Mouse (Mus musculus) CH12.LX (cell line): ENCODE measurements around the gene Eml3.

Experiments
- CHD1 ChIP-seq: IDR thresholded peaks from 2 replicates; pipeline ENCODE4 v1.6.1; 2012; ENCODE audit warnings: low read depth, low read length, improper control_type of control experiment, inconsistent platforms
- CHD2 ChIP-seq: IDR thresholded peaks from 2 replicates; pipeline ENCODE4 v1.6.1; 2011; ENCODE audit warnings: low read length, improper control_type of control experiment
- CTCF ChIP-seq, 2 experiments: IDR thresholded peaks in 1 of 2; conservative IDR thresholded peaks in 1 of 2; 2 replicates each; pipeline ENCODE4 v1.5.1; 2011 to 2012; ENCODE audit warnings: low read depth in 2 of 2, low read length in 2 of 2, improper control_type of control experiment in 1 of 2, inconsistent platforms in 1 of 2, mild to moderate bottlenecking in 1 of 2, moderate library complexity in 1 of 2
- ELF1 ChIP-seq: IDR thresholded peaks from 2 replicates; pipeline ENCODE4 v1.6.1; 2014; ENCODE audit warnings: low read depth, mild to moderate bottlenecking, inconsistent platforms, low read length, improper control_type of control experiment
- MXI1 ChIP-seq: IDR thresholded peaks from 2 replicates; pipeline ENCODE4 v1.6.1; 2011; ENCODE audit warnings: mild to moderate bottlenecking, low read depth, low read length, improper control_type of control experiment
- NELFE ChIP-seq: IDR thresholded peaks from 2 replicates; pipeline ENCODE4 v1.6.1; 2011; ENCODE audit warnings: low read depth, low read length, improper control_type of control experiment
- POLR2A ChIP-seq: IDR thresholded peaks from 2 replicates; pipeline ENCODE4 v1.6.1; 2011; ENCODE audit warnings: low read depth, mild to moderate bottlenecking, improper control_type of control experiment, low read length
- POLR2AphosphoS2 ChIP-seq: IDR thresholded peaks from 2 replicates; pipeline ENCODE4 v1.6.1; 2011; ENCODE audit warnings: low read depth, low read length, improper control_type of control experiment
- SMC3 ChIP-seq: IDR thresholded peaks from 2 replicates; pipeline ENCODE4 v1.6.1; 2011; ENCODE audit warnings: low read depth, low read length, improper control_type of control experiment
- ZNF384 ChIP-seq: IDR thresholded peaks from 2 replicates; pipeline ENCODE4 v1.6.1; 2012; ENCODE audit warnings: low read depth, low read length, improper control_type of control experiment, inconsistent platforms

- TF ChIP-seq CHD2 (peak; percentile 79; the same call in 1 of the 2 replicates), ELF1 (peak; percentile 77), SMC3 (no peak), CTCF (conservative IDR thresholded peaks at IDR 0.05 in 1 of 2, IDR thresholded peaks at IDR 0.05 in 1 of 2; ENCODE audit: low read depth in 2 of 2, low read length in 2 of 2) (no peak), ZNF384 (0 out of 2 replicates have a peak, but pooled peaks have one; percentile 27), NELFE (peak; percentile 92), POLR2A (peak; percentile 95), MXI1 (peak; percentile 67), CHD1 (peak; percentile 25; the same call in 1 of the 2 replicates), POLR2AphosphoS2 (peak; percentile 90)
Measured at GRCm38 (mm10) chr19:8892829-8893766, 36.3 kb upstream of the Eml3 start, which contains the start of gene Ints5.
